Mouse (Mus musculus): Measurements from ENCODE around the gene Crim1. TPM values are rescaled to one million over a fixed set of nuclear protein-coding genes. Genes with fewer than 3 reads are reported as not detected.

Gene Crim1
- total RNA-seq, 1 experiment = 61.7 TPM

GRCm38 (mm10) chr17:78274609-78275506 lies 74.8 kb downstream of the Crim1 start:
- no peaks in the 10 kb centered on the region for H3K4me1 ChIP-seq (ENCODE audit: control insufficient read depth in 2 of 2, insufficient read depth in 2 of 2, low read length in 2 of 2, poor library complexity in 1 of 2)
- H3K9ac ChIP-seq (ENCODE audit: insufficient read depth, low read depth, low read length, poor library complexity, severe bottlenecking) = no peak overlapping the region
- H3K36me3 ChIP-seq (ENCODE audit: control insufficient read depth, insufficient read depth, low read length, poor library complexity, severe bottlenecking) = no peaks in the 10 kb centered on the region; the same call in 1 of the 2 replicates
- TF ChIP-seq ZC3H11A (IDR thresholded peaks at IDR 0.05; ENCODE audit: borderline replicate concordance, low read depth, low read length) (no peak), MAFK (IDR thresholded peaks at IDR 0.05; ENCODE audit: insufficient read depth, low read depth, low read length) (no peak), HCFC1 (IDR thresholded peaks at IDR 0.05; ENCODE audit: borderline replicate concordance, insufficient read depth, low read length) (no peak), ZNF384 (IDR thresholded peaks at IDR 0.05; ENCODE audit: low read depth, low read length) (no peak), CHD2 (IDR thresholded peaks at IDR 0.05; ENCODE audit: low read depth, low read length) (no peak)
- no peak overlapping the region for H3K4me3 ChIP-seq (ENCODE audit: insufficient read depth in 1 of 2, low read depth in 1 of 2, low read length in 2 of 2, poor library complexity in 1 of 2, severe bottlenecking in 1 of 2)
- no peaks in the 10 kb centered on the region for H3K9me3 ChIP-seq (ENCODE audit: control insufficient read depth, insufficient read depth, low read depth, low read length)
- no peak for DNase-seq (ENCODE audit: low read depth, low spot score)
- in situ Hi-C loops (cut with MboI; ENCODE audit: low sequenced_read_pairs in 2 of 2, unreplicated experiment in 2 of 2) = no loop called here
- H3K27ac ChIP-seq (ENCODE audit: insufficient read depth, low read depth, low read length, poor library complexity, severe bottlenecking) = no peak overlapping the region

DNA sequence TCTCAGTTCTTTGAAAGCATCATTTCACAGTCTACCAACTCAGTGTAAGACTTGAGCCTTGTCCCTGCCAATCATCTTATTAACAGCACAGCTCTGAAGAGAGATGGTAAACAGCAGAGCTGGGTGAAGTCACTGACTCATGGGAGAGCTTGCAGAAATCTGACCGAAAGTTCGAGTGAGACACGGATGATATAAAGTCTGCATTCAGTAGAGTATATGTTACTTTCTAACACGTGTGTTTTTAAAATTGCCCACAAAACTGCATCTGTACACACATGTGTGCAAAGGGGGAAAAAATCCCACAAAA lies 75.4 kb downstream of the Crim1 start:
- TF ChIP-seq HCFC1 (IDR thresholded peaks at IDR 0.05; ENCODE audit: borderline replicate concordance, insufficient read depth, low read length) (no peak), MAFK (IDR thresholded peaks at IDR 0.05; ENCODE audit: insufficient read depth, low read depth, low read length) (no peak), CHD2 (IDR thresholded peaks at IDR 0.05; ENCODE audit: low read depth, low read length) (no peak), ZC3H11A (IDR thresholded peaks at IDR 0.05; ENCODE audit: borderline replicate concordance, low read depth, low read length) (no peak), ZNF384 (IDR thresholded peaks at IDR 0.05; ENCODE audit: low read depth, low read length) (no peak)

GRCm38 (mm10) chr17:78279191-78279590 lies 79.1 kb downstream of the Crim1 start:
- no peak overlapping the region for H3K27ac ChIP-seq (ENCODE audit: insufficient read depth, low read depth, low read length, poor library complexity, severe bottlenecking)
- no peak for DNase-seq (ENCODE audit: low read depth, low spot score)
- H3K4me3 ChIP-seq (ENCODE audit: insufficient read depth in 1 of 2, low read depth in 1 of 2, low read length in 2 of 2, poor library complexity in 1 of 2, severe bottlenecking in 1 of 2) = no peak overlapping the region
- in situ Hi-C loops (cut with MboI; ENCODE audit: low sequenced_read_pairs in 2 of 2, unreplicated experiment in 2 of 2) = no loop called here
- TF ChIP-seq HCFC1 (IDR thresholded peaks at IDR 0.05; ENCODE audit: borderline replicate concordance, insufficient read depth, low read length) = no peak
- no peaks in the 10 kb centered on the region; the same call in 1 of the 2 replicates for H3K36me3 ChIP-seq (ENCODE audit: control insufficient read depth, insufficient read depth, low read length, poor library complexity, severe bottlenecking)
- H3K4me1 ChIP-seq (ENCODE audit: control insufficient read depth in 2 of 2, insufficient read depth in 2 of 2, low read length in 2 of 2, poor library complexity in 1 of 2) = peaks cover 0 to 3% of the 10 kb centered on the region in 2 experiments; a peak in 2 of 4 replicates
- no peak overlapping the region for H3K9ac ChIP-seq (ENCODE audit: insufficient read depth, low read depth, low read length, poor library complexity, severe bottlenecking)
- no peaks in the 10 kb centered on the region for H3K9me3 ChIP-seq (ENCODE audit: control insufficient read depth, insufficient read depth, low read depth, low read length)

More for the DNA sequence above, 75.4 kb downstream of the Crim1 start:
- Histone ChIP-seq H3K4me1 (ENCODE audit: control insufficient read depth in 2 of 2, insufficient read depth in 2 of 2, low read length in 2 of 2, poor library complexity in 1 of 2) (peaks cover 0 to 2% of the 10 kb centered on the region in 2 experiments; a peak in 2 of 4 replicates), H3K36me3 (ENCODE audit: control insufficient read depth, insufficient read depth, low read length, poor library complexity, severe bottlenecking) (no peaks in the 10 kb centered on the region; the same call in 1 of the 2 replicates), H3K4me3 (ENCODE audit: insufficient read depth in 1 of 2, low read depth in 1 of 2, low read length in 2 of 2, poor library complexity in 1 of 2, severe bottlenecking in 1 of 2) (no peak overlapping the region), H3K27ac (ENCODE audit: insufficient read depth, low read depth, low read length, poor library complexity, severe bottlenecking) (no peak overlapping the region), H3K9ac (ENCODE audit: insufficient read depth, low read depth, low read length, poor library complexity, severe bottlenecking) (no peak overlapping the region), H3K9me3 (ENCODE audit: control insufficient read depth, insufficient read depth, low read depth, low read length) (no peaks in the 10 kb centered on the region)
- DNase-seq (ENCODE audit: low read depth, low spot score) = no peak
- in situ Hi-C loops (cut with MboI; ENCODE audit: low sequenced_read_pairs in 2 of 2, unreplicated experiment in 2 of 2) = no loop called here

DNA sequence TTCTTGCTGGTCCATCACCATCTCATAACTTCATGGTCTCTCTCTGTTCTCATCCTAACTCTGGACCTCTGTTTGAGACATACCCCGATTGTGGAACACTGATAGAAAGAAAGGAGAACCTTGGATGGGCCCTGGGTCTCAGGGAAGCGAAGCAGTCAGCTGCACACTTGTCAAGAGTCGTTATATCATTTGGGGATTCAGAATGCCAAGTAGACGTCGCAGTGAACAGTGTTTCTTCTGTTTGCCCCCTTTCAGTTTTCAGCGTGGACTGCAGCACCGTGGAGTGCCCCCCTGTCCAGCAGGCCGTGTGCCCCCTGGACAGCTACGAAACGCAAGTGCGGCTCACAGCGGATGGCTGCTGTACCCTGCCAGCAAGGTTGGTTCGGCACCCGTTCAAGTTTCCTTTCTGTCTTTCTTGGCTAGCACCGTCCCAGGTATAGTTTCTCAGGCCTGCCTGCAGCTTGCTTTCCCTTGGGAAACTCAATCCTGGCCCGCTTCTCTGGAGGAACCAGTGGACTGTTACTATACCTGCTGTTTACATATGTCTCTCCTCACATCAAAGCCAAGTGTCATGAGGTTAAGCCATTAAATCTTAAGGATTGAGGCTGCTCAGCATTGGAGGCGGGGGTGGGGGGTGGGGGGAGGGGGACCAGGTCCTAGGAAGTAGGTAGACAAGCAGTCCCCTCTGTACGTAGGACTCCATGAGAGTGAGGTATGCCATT lies 81.1 kb downstream of the Crim1 start:
- no peak for DNase-seq (ENCODE audit: low read depth, low spot score)
- no peak overlapping the region for H3K4me3 ChIP-seq (ENCODE audit: insufficient read depth in 1 of 2, low read depth in 1 of 2, low read length in 2 of 2, poor library complexity in 1 of 2, severe bottlenecking in 1 of 2)
- in situ Hi-C loops (cut with MboI; ENCODE audit: low sequenced_read_pairs in 2 of 2, unreplicated experiment in 2 of 2) = no loop called here
- TF ChIP-seq HCFC1 (IDR thresholded peaks at IDR 0.05; ENCODE audit: borderline replicate concordance, insufficient read depth, low read length) = no peak
- no peak for TF ChIP-seq CHD2 (IDR thresholded peaks at IDR 0.05; ENCODE audit: low read depth, low read length)
- TF ChIP-seq MAFK (IDR thresholded peaks at IDR 0.05; ENCODE audit: insufficient read depth, low read depth, low read length) = no peak
- no peak for TF ChIP-seq ZC3H11A (IDR thresholded peaks at IDR 0.05; ENCODE audit: borderline replicate concordance, low read depth, low read length)
- no peak for TF ChIP-seq ZNF384 (IDR thresholded peaks at IDR 0.05; ENCODE audit: low read depth, low read length)
- no peaks in the 10 kb centered on the region; the same call in 1 of the 2 replicates for H3K36me3 ChIP-seq (ENCODE audit: control insufficient read depth, insufficient read depth, low read length, poor library complexity, severe bottlenecking)
- no peak overlapping the region for H3K27ac ChIP-seq (ENCODE audit: insufficient read depth, low read depth, low read length, poor library complexity, severe bottlenecking)
- peaks cover 0 to 3% of the 10 kb centered on the region in 2 experiments; a peak in 2 of 4 replicates for H3K4me1 ChIP-seq (ENCODE audit: control insufficient read depth in 2 of 2, insufficient read depth in 2 of 2, low read length in 2 of 2, poor library complexity in 1 of 2)
- no peaks in the 10 kb centered on the region for H3K9me3 ChIP-seq (ENCODE audit: control insufficient read depth, insufficient read depth, low read depth, low read length)
- H3K9ac ChIP-seq (ENCODE audit: insufficient read depth, low read depth, low read length, poor library complexity, severe bottlenecking) = no peak overlapping the region
